Mouse (Mus musculus) ES-Bruce4 (cell line): Measurements from ENCODE around the gene Myo15. TPM values are rescaled to one million over a fixed set of nuclear protein-coding genes. Genes with fewer than 3 reads are reported as not detected.
A peak's percentile ranks its signal among the peaks of the same experiment; 100 is the strongest.

Source experiments
- H3K27ac ChIP-seq: 2 replicates; pipeline ENCODE4 v1.5.1; 2012; ENCODE audit warnings: low read length, inconsistent platforms; ENCODE audit not compliant: insufficient read depth
- H3K27me3 ChIP-seq: 2 replicates; pipeline ENCODE4 v1.6.1; 2012; ENCODE audit warnings: mild to moderate bottlenecking, low read length, inconsistent platforms; ENCODE audit not compliant: control insufficient read depth, poor library complexity, insufficient read depth, severe bottlenecking
- H3K36me3 ChIP-seq: 2 replicates; pipeline ENCODE4 v1.6.1; 2012; ENCODE audit warnings: inconsistent platforms, mild to moderate bottlenecking, low read length, moderate library complexity; ENCODE audit not compliant: control insufficient read depth, poor library complexity, insufficient read depth, severe bottlenecking
- H3K4me1 ChIP-seq: one replicate; pipeline ENCODE4 v1.8.1; 2011; ENCODE audit warnings: low read length; ENCODE audit not compliant: control insufficient read depth, insufficient read depth
- H3K4me3 ChIP-seq: 2 replicates; pipeline ENCODE4 v1.5.1; 2011; ENCODE audit warnings: low read depth, mild to moderate bottlenecking, low read length
- H3K9ac ChIP-seq: 2 replicates; pipeline ENCODE4 v1.6.1; 2012; ENCODE audit warnings: low read depth, mild to moderate bottlenecking, inconsistent platforms; ENCODE audit not compliant: poor library complexity, severe bottlenecking
- H3K9me3 ChIP-seq: replicated peaks from 2 replicates; pipeline ENCODE4 v1.6.1; 2012; ENCODE audit warnings: mild to moderate bottlenecking, low read length, inconsistent platforms; ENCODE audit not compliant: control insufficient read depth, poor library complexity, insufficient read depth, severe bottlenecking
- CTCF ChIP-seq: IDR thresholded peaks from one replicate; pipeline ENCODE4 v1.8.1; 2011; ENCODE audit warnings: low read depth, low read length
- EP300 ChIP-seq: IDR thresholded peaks from 2 replicates; pipeline ENCODE4 v1.6.1; 2011; ENCODE audit warnings: low read depth, low read length; ENCODE audit not compliant: insufficient read depth
- POLR2A ChIP-seq: IDR thresholded peaks from one replicate; pipeline ENCODE4 v1.8.1; 2011; ENCODE audit warnings: low read length; ENCODE audit not compliant: insufficient read depth
- polyA plus RNA-seq: library from polyadenylated mRNA; stranded (reverse); fragments of >200 nt; gene quantifications from 2 replicates; pipeline ENCODE4 v1.2.4, GENCODE M21; 2011; ENCODE audit warnings: low read depth; ENCODE audit not compliant: missing spikeins, insufficient read depth, insufficient read length

Myo15 gene
- polyA plus RNA-seq, 1 experiment: 0.37 TPM

- TF ChIP-seq EP300 (peak; percentile 88; the same call in 1 of the 2 replicates), CTCF (no peak), POLR2A (peak; percentile 77)
- Histone ChIP-seq H3K4me1 (peaks cover 3% of the 10 kb centered on the region), H3K36me3 (peaks cover 21% of the 10 kb centered on the region; the same call in 1 of the 2 replicates), H3K4me3 (peak within 1 kb of the TSS; percentile 89), H3K9ac (peak within 1 kb of the TSS; percentile 80), H3K27me3 (no peaks in the 10 kb centered on the region), H3K9me3 (no peaks in the 10 kb centered on the region), H3K27ac (no peak within 1 kb of the TSS)
Observed at GRCm38 (mm10) chr11:60454080-60454744, 14.9 kb upstream of the Myo15 start, which contains the start of gene Drg2. Drg2 (plus strand) TSS chr11:60454591.

- Histone ChIP-seq H3K36me3 (peaks cover 26% of the 10 kb centered on the region), H3K9me3 (no peaks in the 10 kb centered on the region), H3K9ac (peak overlapping the region; percentile 80), H3K4me3 (peak overlapping the region; percentile 89), H3K4me1 (peaks cover 3% of the 10 kb centered on the region), H3K27me3 (no peaks in the 10 kb centered on the region), H3K27ac (no peak overlapping the region)
- TF ChIP-seq POLR2A (no peak), CTCF (no peak)
Observed at GRCm38 (mm10) chr11:60454745-60455087, 14.4 kb upstream of the Myo15 start.

GRCm38 (mm10) chr11:60457973-60458372, 11.2 kb upstream of the Myo15 start:
- TF ChIP-seq EP300 (no peak), CTCF (no peak), POLR2A (no peak)
- H3K36me3 ChIP-seq: peaks cover 54% of the 10 kb centered on the region
- H3K9me3 ChIP-seq: no peaks in the 10 kb centered on the region
- H3K4me1 ChIP-seq: peaks cover 3% of the 10 kb centered on the region
- no peak overlapping the region for H3K4me3 ChIP-seq
- no peak overlapping the region for H3K27ac ChIP-seq
- no peaks in the 10 kb centered on the region for H3K27me3 ChIP-seq
- no peak overlapping the region for H3K9ac ChIP-seq

GRCm38 (mm10) chr11:60465943-60466380, 3.2 kb upstream of the Myo15 start:
- H3K36me3 ChIP-seq: peaks cover 30% of the 10 kb centered on the region
- TF ChIP-seq POLR2A: no peak
- TF ChIP-seq CTCF: peak; percentile 81
- TF ChIP-seq EP300: no peak
- H3K9ac ChIP-seq: no peak overlapping the region
- no peaks in the 10 kb centered on the region for H3K4me1 ChIP-seq
- no peak overlapping the region for H3K4me3 ChIP-seq
- no peaks in the 10 kb centered on the region for H3K9me3 ChIP-seq
- H3K27me3 ChIP-seq: no peaks in the 10 kb centered on the region
- no peak overlapping the region for H3K27ac ChIP-seq

- H3K4me1 ChIP-seq: no peaks in the 10 kb centered on the region
- no peaks in the 10 kb centered on the region for H3K36me3 ChIP-seq
- H3K4me3 ChIP-seq: no peak overlapping the region
- TF ChIP-seq EP300: 0 out of 2 replicates have a peak, but pooled peaks have one; percentile 53
- no peak for TF ChIP-seq CTCF
- no peaks in the 10 kb centered on the region for H3K27me3 ChIP-seq
- no peak overlapping the region for H3K27ac ChIP-seq
- H3K9ac ChIP-seq: no peak overlapping the region
- H3K9me3 ChIP-seq: no peaks in the 10 kb centered on the region
Observed at GRCm38 (mm10) chr11:60470743-60471142, 1.6 kb downstream of the Myo15 start.

GRCm38 (mm10) chr11:60474534-60474933, 5.4 kb downstream of the Myo15 start:
- H3K27me3 ChIP-seq: no peaks in the 10 kb centered on the region
- no peak overlapping the region for H3K4me3 ChIP-seq
- H3K4me1 ChIP-seq: no peaks in the 10 kb centered on the region
- H3K27ac ChIP-seq: no peak overlapping the region
- no peaks in the 10 kb centered on the region for H3K36me3 ChIP-seq
- no peak overlapping the region for H3K9ac ChIP-seq
- H3K9me3 ChIP-seq: no peaks in the 10 kb centered on the region
- no peak for TF ChIP-seq EP300
- no peak for TF ChIP-seq POLR2A
- TF ChIP-seq CTCF: no peak
